Mouse (Mus musculus): ENCODE data around the gene Atxn7l3b. TPM values are rescaled to one million over a fixed set of nuclear protein-coding genes. Genes with fewer than 3 reads are reported as not detected.

Gene Atxn7l3b
- polyA plus RNA-seq, 1 experiment, result 34.0 TPM

DNA sequence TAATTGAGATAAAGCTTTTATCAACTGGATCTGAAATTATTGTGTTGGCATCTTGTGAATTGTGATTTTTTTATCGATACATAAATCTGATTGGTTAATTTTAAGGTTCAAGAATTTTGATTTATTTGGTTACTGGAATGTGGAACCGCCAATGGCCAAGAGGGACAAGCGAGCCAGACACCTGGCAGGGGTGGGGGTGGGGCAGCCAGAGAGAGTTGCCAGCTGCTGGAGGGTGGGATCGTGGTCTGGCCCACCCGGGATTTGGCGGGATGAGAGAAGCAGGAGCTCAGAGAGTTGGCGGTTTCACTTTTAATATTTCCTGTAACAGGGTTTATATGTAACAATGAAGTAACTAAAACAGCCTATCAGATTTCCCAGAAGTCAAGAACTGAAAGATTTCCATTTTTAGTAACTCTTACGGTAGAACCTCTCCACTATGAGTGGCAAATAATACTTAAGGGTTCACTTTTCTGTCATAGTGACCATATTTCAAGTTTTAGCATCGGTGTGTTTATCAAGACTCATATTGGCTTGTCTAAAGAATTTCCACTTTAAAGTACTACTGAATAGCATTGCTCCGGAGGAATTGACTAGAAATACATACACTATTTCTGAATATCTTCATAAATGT, 35.1 kb downstream of the Atxn7l3b start:
- Histone ChIP-seq H3K4me1 (ENCODE audit: control insufficient read depth, insufficient read depth, insufficient read length, low read length) (no peaks in the 10 kb centered on the region), H3K27ac (replicated peaks; ENCODE audit: low read depth, low read length) (no peak overlapping the region), H3K4me3 (ENCODE audit: insufficient read depth, low read depth, low read length) (no peak overlapping the region)

DNA sequence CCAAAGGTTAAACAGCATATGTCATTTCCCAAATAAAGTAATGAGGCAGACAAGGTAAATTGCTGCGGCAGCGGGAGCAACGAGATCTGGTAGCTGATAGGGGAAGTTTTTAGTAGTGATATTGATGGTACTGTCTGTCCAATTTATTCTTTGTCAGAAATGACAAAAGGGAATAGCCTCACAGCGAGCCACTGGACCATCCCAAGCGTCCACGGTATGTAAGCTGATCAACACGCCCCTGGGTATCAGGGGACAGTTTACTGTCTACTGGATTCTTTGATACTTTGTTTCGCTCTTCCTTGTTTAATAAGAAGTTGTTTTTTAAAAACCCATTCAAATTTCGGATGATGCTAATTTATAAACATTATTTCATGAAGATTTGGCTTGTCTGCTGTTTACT, 44.7 kb downstream of the Atxn7l3b start:
- Histone ChIP-seq H3K4me1 (ENCODE audit: control insufficient read depth, insufficient read depth, insufficient read length, low read length) (no peaks in the 10 kb centered on the region), H3K27ac (replicated peaks; ENCODE audit: low read depth, low read length) (no peak overlapping the region), H3K4me3 (ENCODE audit: insufficient read depth, low read depth, low read length) (no peak overlapping the region)

- H3K4me1 ChIP-seq (ENCODE audit: control insufficient read depth, insufficient read depth, insufficient read length, low read length), result no peaks in the 10 kb centered on the region
- H3K4me3 ChIP-seq (ENCODE audit: insufficient read depth, low read depth, low read length), result no peak overlapping the region
- no peak overlapping the region for H3K27ac ChIP-seq (replicated peaks; ENCODE audit: low read depth, low read length)
These were observed 45.2 kb downstream of the Atxn7l3b start for GRCm38 (mm10) chr10:112883688-112884004.

GRCm38 (mm10) chr10:112882789-112883687, 45.8 kb downstream of the Atxn7l3b start:
- Histone ChIP-seq H3K27ac (replicated peaks; ENCODE audit: low read depth, low read length) (no peak overlapping the region), H3K4me1 (ENCODE audit: control insufficient read depth, insufficient read depth, insufficient read length, low read length) (no peaks in the 10 kb centered on the region), H3K4me3 (ENCODE audit: insufficient read depth, low read depth, low read length) (no peak overlapping the region)

DNA sequence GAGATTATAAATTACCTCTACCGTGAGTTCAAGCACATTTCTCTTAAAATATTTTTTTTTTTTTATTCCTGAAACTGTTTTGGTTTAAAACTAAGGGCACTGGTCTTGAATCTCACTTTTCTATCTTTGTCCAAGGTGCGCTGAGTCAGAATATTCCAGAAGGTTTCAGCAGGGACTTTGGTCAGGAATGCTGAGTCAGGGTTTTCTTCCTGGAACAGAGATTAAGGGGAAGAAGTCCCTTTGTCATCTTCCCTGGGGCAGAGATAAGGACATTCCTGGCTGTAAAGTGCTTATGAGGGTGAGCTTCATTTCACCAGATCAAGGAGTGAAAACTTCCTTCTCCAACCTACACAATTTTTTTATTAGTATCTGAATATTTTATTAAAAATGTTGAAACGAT, 46.7 kb downstream of the Atxn7l3b start:
- H3K4me3 ChIP-seq (ENCODE audit: insufficient read depth, low read depth, low read length), result no peak overlapping the region
- H3K27ac ChIP-seq (replicated peaks; ENCODE audit: low read depth, low read length), result no peak overlapping the region
- H3K4me1 ChIP-seq (ENCODE audit: control insufficient read depth, insufficient read depth, insufficient read length, low read length), result no peaks in the 10 kb centered on the region

GRCm38 (mm10) chr10:112876655-112877393, 52.0 kb downstream of the Atxn7l3b start:
- Histone ChIP-seq H3K4me3 (ENCODE audit: insufficient read depth, low read depth, low read length) (no peak overlapping the region), H3K4me1 (ENCODE audit: control insufficient read depth, insufficient read depth, insufficient read length, low read length) (no peaks in the 10 kb centered on the region), H3K27ac (replicated peaks; ENCODE audit: low read depth, low read length) (no peak overlapping the region)

Data from brown adipose tissue, adult 24 weeks (tissue).